Mouse (Mus musculus): ENCODE results near the gene Sdsl. TPM values are rescaled to one million over a fixed set of nuclear protein-coding genes. Genes with fewer than 3 reads are reported as not detected.

Sdsl gene
- total RNA-seq, 2 experiments from 2014 or later: 0.40 to 0.55 TPM

- DNase-seq: no peak
- intact Hi-C loops (cut with DNase I; ENCODE audit: low total_unique reads): no loop called here
Observed at GRCm38 (mm10) chr5:120432486-120433015, 40.1 kb downstream of the Sdsl start.

GRCm38 (mm10) chr5:120431649-120432485 lies 40.7 kb downstream of the Sdsl start, which contains the start of gene Lhx5:
TSS of gene Lhx5 (plus strand) at chr5:120431699.
- no peak for DNase-seq
- intact Hi-C loops (cut with DNase I; ENCODE audit: low total_unique reads): no loop called here

GRCm38 (mm10) chr5:120431001-120431583 lies 41.5 kb downstream of the Sdsl start:
- no peak for DNase-seq
- intact Hi-C loops (cut with DNase I; ENCODE audit: low total_unique reads): no loop called here

- DNase-seq: no peak
- intact Hi-C loops (cut with DNase I; ENCODE audit: low total_unique reads): no loop called here
Observed at GRCm38 (mm10) chr5:120429692-120430091, 42.9 kb downstream of the Sdsl start.

GRCm38 (mm10) chr5:120428990-120429389 lies 43.6 kb downstream of the Sdsl start:
- intact Hi-C loops (cut with DNase I; ENCODE audit: low total_unique reads): no loop called here

GRCm38 (mm10) chr5:120428189-120428838 lies 44.3 kb downstream of the Sdsl start:
- intact Hi-C loops (cut with DNase I; ENCODE audit: low total_unique reads): no loop called here
- DNase-seq: no peak

More at GRCm38 (mm10) chr5:120428990-120429389, 43.6 kb downstream of the Sdsl start:
- DNase-seq: no peak

GRCm38 (mm10) chr5:120427451-120427938 lies 45.1 kb downstream of the Sdsl start:
- DNase-seq: no peak
- intact Hi-C loops (cut with DNase I; ENCODE audit: low total_unique reads): no loop called here

- intact Hi-C loops (cut with DNase I; ENCODE audit: low total_unique reads): no loop called here
- DNase-seq: no peak
Observed at GRCm38 (mm10) chr5:120426572-120426971, 46.0 kb downstream of the Sdsl start.

- intact Hi-C loops (cut with DNase I; ENCODE audit: low total_unique reads): no loop called here
- DNase-seq: no peak
Observed at GRCm38 (mm10) chr5:120425711-120426110, 46.9 kb downstream of the Sdsl start.

GRCm38 (mm10) chr5:120424657-120425056 lies 48.0 kb downstream of the Sdsl start:
- DNase-seq: no peak
- intact Hi-C loops (cut with DNase I; ENCODE audit: low total_unique reads): no loop called here

- intact Hi-C loops (cut with DNase I; ENCODE audit: low total_unique reads): no loop called here
Observed at GRCm38 (mm10) chr5:120424039-120424438, 48.6 kb downstream of the Sdsl start.

GRCm38 (mm10) chr5:120420106-120420505 lies 52.5 kb downstream of the Sdsl start:
- no peak for DNase-seq
- intact Hi-C loops (cut with DNase I; ENCODE audit: low total_unique reads): no loop called here

More at GRCm38 (mm10) chr5:120424039-120424438, 48.6 kb downstream of the Sdsl start:
- peak; percentile 69 for DNase-seq

GRCm38 (mm10) chr5:120413436-120413835 lies 59.2 kb downstream of the Sdsl start:
- DNase-seq: no peak
- intact Hi-C loops (cut with DNase I; ENCODE audit: low total_unique reads): no loop called here

GRCm38 (mm10) chr5:120409385-120410378 lies 62.9 kb downstream of the Sdsl start:
- intact Hi-C loops (cut with DNase I; ENCODE audit: low total_unique reads): no loop called here
- DNase-seq: no peak

- no peak for DNase-seq
- intact Hi-C loops (cut with DNase I; ENCODE audit: low total_unique reads): no loop called here
Observed at GRCm38 (mm10) chr5:120408933-120409332, 63.7 kb downstream of the Sdsl start.
